Mouse (Mus musculus): ENCODE data around the gene Tmem247. TPM values are rescaled to one million over a fixed set of nuclear protein-coding genes. Genes with fewer than 3 reads are reported as not detected.

The Tmem247 gene
- polyA plus RNA-seq, 1 experiment from 2014 or later: not detected

GRCm38 (mm10) chr17:86903596-86903995 is 13.6 kb upstream of the Tmem247 start:
- Histone ChIP-seq H3K27ac (no peak overlapping the region), H3K9ac (no peak overlapping the region), H3K4me3 (no peak overlapping the region), H3K27me3 (0 out of 2 replicates have a peak, but pooled peaks cover 10% of the 10 kb centered on the region), H3K4me2 (replicated peaks) (no peak overlapping the region), H3K36me3 (no peaks in the 10 kb centered on the region), H3K4me1 (peaks cover 28% of the 10 kb centered on the region), H3K9me3 (replicated peaks) (no peaks in the 10 kb centered on the region)
- 36% methylated on average over 7 of the region's 7 CpGs for WGBS
- peak; percentile 44; the same call in 1 of the 2 replicates for ATAC-seq (ENCODE audit: low FRiP score)

- Histone ChIP-seq H3K4me2 (replicated peaks) (no peak overlapping the region), H3K9me3 (replicated peaks) (no peaks in the 10 kb centered on the region), H3K27me3 (0 out of 2 replicates have a peak, but pooled peaks cover 10% of the 10 kb centered on the region), H3K27ac (no peak overlapping the region), H3K4me1 (peaks cover 28% of the 10 kb centered on the region), H3K36me3 (no peaks in the 10 kb centered on the region), H3K4me3 (no peak overlapping the region), H3K9ac (no peak overlapping the region)
- no peak for ATAC-seq (ENCODE audit: low FRiP score)
- WGBS: 60% methylated on average over 3 of the region's 3 CpGs
These were observed 12.9 kb upstream of the Tmem247 start for GRCm38 (mm10) chr17:86904206-86904605.

GRCm38 (mm10) chr17:86905297-86906135 is 11.6 kb upstream of the Tmem247 start:
- peak; percentile 39; the same call in 1 of the 2 replicates for ATAC-seq (ENCODE audit: low FRiP score)
- Histone ChIP-seq H3K27ac (peak overlapping the region; percentile 70), H3K9me3 (replicated peaks) (no peaks in the 10 kb centered on the region), H3K4me3 (no peak overlapping the region), H3K27me3 (0 out of 2 replicates have a peak, but pooled peaks cover 10% of the 10 kb centered on the region), H3K9ac (0 out of 2 replicates have a peak overlapping the region, but pooled peaks have one; percentile 6), H3K4me1 (peaks cover 26% of the 10 kb centered on the region), H3K4me2 (replicated peaks) (peak overlapping the region; percentile 31), H3K36me3 (no peaks in the 10 kb centered on the region)
- 17% methylated on average over 19 of the region's 19 CpGs for WGBS

GRCm38 (mm10) chr17:86906136-86906461 is 11.0 kb upstream of the Tmem247 start:
- ATAC-seq (ENCODE audit: low FRiP score): no peak
- H3K4me3 ChIP-seq: no peak overlapping the region
- peaks cover 20% of the 10 kb centered on the region for H3K4me1 ChIP-seq
- 4% methylated on average over 9 of the region's 9 CpGs for WGBS
- H3K4me2 ChIP-seq (replicated peaks): peak overlapping the region; percentile 31
- no peak overlapping the region for H3K9ac ChIP-seq
- H3K36me3 ChIP-seq: no peaks in the 10 kb centered on the region
- no peaks in the 10 kb centered on the region for H3K9me3 ChIP-seq (replicated peaks)
- H3K27me3 ChIP-seq: 0 out of 2 replicates have a peak, but pooled peaks cover 10% of the 10 kb centered on the region
- no peak overlapping the region for H3K27ac ChIP-seq

GRCm38 (mm10) chr17:86906601-86907000 is 10.5 kb upstream of the Tmem247 start:
- peaks cover 19% of the 10 kb centered on the region for H3K4me1 ChIP-seq
- 0 out of 2 replicates have a peak, but pooled peaks cover 10% of the 10 kb centered on the region for H3K27me3 ChIP-seq
- no peak overlapping the region for H3K4me3 ChIP-seq
- H3K36me3 ChIP-seq: no peaks in the 10 kb centered on the region
- no peak overlapping the region for H3K9ac ChIP-seq
- H3K9me3 ChIP-seq (replicated peaks): no peaks in the 10 kb centered on the region
- 42% methylated on average over 6 of the region's 6 CpGs for WGBS
- H3K27ac ChIP-seq: no peak overlapping the region
- no peak for ATAC-seq (ENCODE audit: low FRiP score)
- H3K4me2 ChIP-seq (replicated peaks): no peak overlapping the region

- Histone ChIP-seq H3K4me2 (replicated peaks) (no peak overlapping the region), H3K27me3 (0 out of 2 replicates have a peak, but pooled peaks cover 10% of the 10 kb centered on the region), H3K4me3 (no peak overlapping the region), H3K27ac (no peak overlapping the region), H3K4me1 (peaks cover 19% of the 10 kb centered on the region), H3K36me3 (no peaks in the 10 kb centered on the region), H3K9ac (no peak overlapping the region), H3K9me3 (replicated peaks) (no peaks in the 10 kb centered on the region)
- ATAC-seq (ENCODE audit: low FRiP score): no peak
- 76% methylated on average over 3 of the region's 3 CpGs for WGBS
These were observed 10.1 kb upstream of the Tmem247 start for GRCm38 (mm10) chr17:86907092-86907491.

- no peaks in the 10 kb centered on the region for H3K9me3 ChIP-seq (replicated peaks)
- peaks cover 19% of the 10 kb centered on the region for H3K4me1 ChIP-seq
- no peaks in the 10 kb centered on the region for H3K36me3 ChIP-seq
- no peak overlapping the region for H3K4me2 ChIP-seq (replicated peaks)
- no peak overlapping the region for H3K27ac ChIP-seq
- no peak for ATAC-seq (ENCODE audit: low FRiP score)
- no peak overlapping the region for H3K4me3 ChIP-seq
- H3K9ac ChIP-seq: no peak overlapping the region
- WGBS: 73% methylated on average over 8 of the region's 8 CpGs
- H3K27me3 ChIP-seq: 0 out of 2 replicates have a peak, but pooled peaks cover 10% of the 10 kb centered on the region
These were observed 8.8 kb upstream of the Tmem247 start for GRCm38 (mm10) chr17:86908316-86908715.

- ATAC-seq (ENCODE audit: low FRiP score): no peak
These were observed 7.2 kb upstream of the Tmem247 start for GRCm38 (mm10) chr17:86909733-86910495.

GRCm38 (mm10) chr17:86911261-86911660 is 5.9 kb upstream of the Tmem247 start:
- H3K9ac ChIP-seq: no peak overlapping the region
- no peak overlapping the region for H3K4me3 ChIP-seq
- no peak overlapping the region for H3K27ac ChIP-seq
- no peaks in the 10 kb centered on the region for H3K36me3 ChIP-seq
- no peak overlapping the region for H3K4me2 ChIP-seq (replicated peaks)
- no peak for ATAC-seq (ENCODE audit: low FRiP score)
- no peaks in the 10 kb centered on the region for H3K4me1 ChIP-seq
- H3K9me3 ChIP-seq (replicated peaks): no peaks in the 10 kb centered on the region
- H3K27me3 ChIP-seq: 0 out of 2 replicates have a peak, but pooled peaks cover 10% of the 10 kb centered on the region
- WGBS: 62% methylated on average over 5 of the region's 5 CpGs

More at GRCm38 (mm10) chr17:86909733-86910495, 7.2 kb upstream of the Tmem247 start:
- H3K27ac ChIP-seq: no peak overlapping the region
- peaks cover 11% of the 10 kb centered on the region for H3K4me1 ChIP-seq
- H3K4me3 ChIP-seq: no peak overlapping the region
- no peak overlapping the region for H3K4me2 ChIP-seq (replicated peaks)
- 0 out of 2 replicates have a peak, but pooled peaks cover 10% of the 10 kb centered on the region for H3K27me3 ChIP-seq
- H3K9ac ChIP-seq: no peak overlapping the region
- no peaks in the 10 kb centered on the region for H3K36me3 ChIP-seq
- no peaks in the 10 kb centered on the region for H3K9me3 ChIP-seq (replicated peaks)
- WGBS: 70% methylated on average over 14 of the region's 14 CpGs

- H3K4me3 ChIP-seq: no peak overlapping the region
- H3K4me2 ChIP-seq (replicated peaks): no peak overlapping the region
- no peaks in the 10 kb centered on the region for H3K27me3 ChIP-seq
- no peak overlapping the region for H3K27ac ChIP-seq
- no peak for ATAC-seq (ENCODE audit: low FRiP score)
- H3K9me3 ChIP-seq (replicated peaks): no peaks in the 10 kb centered on the region
- no peaks in the 10 kb centered on the region for H3K36me3 ChIP-seq
- H3K9ac ChIP-seq: no peak overlapping the region
- no peaks in the 10 kb centered on the region for H3K4me1 ChIP-seq
- WGBS: 81% methylated on average over 7 of the region's 7 CpGs
These were observed 4.0 kb upstream of the Tmem247 start for GRCm38 (mm10) chr17:86913003-86913607.

GRCm38 (mm10) chr17:86915540-86915939 is 1.6 kb upstream of the Tmem247 start:
- WGBS: 76% methylated on average over 4 of the region's 4 CpGs
- Histone ChIP-seq H3K36me3 (no peaks in the 10 kb centered on the region), H3K4me2 (replicated peaks) (no peak overlapping the region), H3K9ac (no peak overlapping the region), H3K4me3 (no peak overlapping the region), H3K9me3 (replicated peaks) (no peaks in the 10 kb centered on the region), H3K27ac (no peak overlapping the region), H3K4me1 (no peaks in the 10 kb centered on the region), H3K27me3 (no peaks in the 10 kb centered on the region)
- ATAC-seq (ENCODE audit: low FRiP score): no peak

GRCm38 (mm10) chr17:86918786-86919185 is 1.6 kb downstream of the Tmem247 start:
- H3K4me2 ChIP-seq (replicated peaks): no peak overlapping the region

More at GRCm38 (mm10) chr17:86918786-86919185, 1.6 kb downstream of the Tmem247 start:
- no peak overlapping the region for H3K27ac ChIP-seq
- H3K36me3 ChIP-seq: no peaks in the 10 kb centered on the region
- H3K27me3 ChIP-seq: no peaks in the 10 kb centered on the region
- H3K4me1 ChIP-seq: peaks cover 9% of the 10 kb centered on the region; the same call in 1 of the 2 replicates
- H3K9me3 ChIP-seq (replicated peaks): no peaks in the 10 kb centered on the region
- no peak overlapping the region for H3K9ac ChIP-seq
- ATAC-seq (ENCODE audit: low FRiP score): no peak
- H3K4me3 ChIP-seq: no peak overlapping the region
- 82% methylated on average over 6 of the region's 6 CpGs for WGBS

Measured in hindbrain, embryonic 12.5 days (tissue).